Mouse (Mus musculus) megakaryocyte, embryonic 14.5 days (primary cell): ENCODE results near the gene Retnlb.

Experiments used
- FLI1 ChIP-seq: IDR thresholded peaks from 2 replicates; pipeline ENCODE4 v1.6.1; 2012; ENCODE audit warnings: low read length, inconsistent platforms, mixed read lengths
- GATA1 ChIP-seq: IDR thresholded peaks from 3 replicates; pipeline ENCODE4 v1.6.1; 2012; ENCODE audit warnings: mixed read lengths, low read length, inconsistent platforms, borderline replicate concordance

DNA sequence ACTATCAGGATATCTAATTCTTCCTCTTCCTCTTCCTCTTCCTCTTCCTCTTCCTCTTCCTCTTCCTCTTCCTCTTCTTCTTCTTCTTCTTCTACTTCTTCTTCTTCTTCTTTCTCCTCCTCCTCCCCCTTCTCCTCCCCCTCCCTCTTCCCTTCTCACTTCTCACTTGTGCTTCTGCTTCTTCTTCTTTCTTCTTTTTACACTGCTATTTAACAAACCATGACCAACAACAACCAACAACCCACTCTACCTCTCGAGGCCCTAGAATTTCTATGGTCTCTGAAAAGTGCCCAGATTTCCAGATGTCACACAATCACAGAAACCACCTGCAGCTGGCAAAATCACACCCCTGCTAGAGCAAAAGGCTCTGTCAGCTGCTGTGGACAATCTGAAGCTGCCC, 11.0 kb downstream of the Retnlb start:
- TF ChIP-seq GATA1 (no peak), FLI1 (no peak)
